Mouse (Mus musculus): ENCODE measurements around the gene Gpr153.

DNA sequence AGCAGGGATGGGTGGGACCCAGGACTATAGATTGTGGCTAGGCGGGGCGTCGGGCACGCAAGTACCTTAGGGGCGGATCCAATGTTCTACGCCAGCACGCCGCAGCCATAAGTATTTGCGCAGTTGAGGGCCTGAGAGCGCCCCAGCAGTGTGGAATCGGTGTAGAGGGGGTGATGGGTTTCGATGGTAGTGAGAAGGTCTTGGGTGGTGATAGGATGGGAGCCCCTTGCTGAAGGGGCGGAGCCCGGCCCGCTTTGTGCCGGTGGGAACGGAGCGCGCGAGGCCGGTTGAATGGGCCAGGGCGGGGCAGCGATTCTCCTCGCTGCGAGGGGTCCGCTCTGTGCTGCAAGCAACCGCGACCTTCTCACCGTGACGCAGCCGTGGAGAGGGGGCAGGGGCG lies 12.2 kb downstream of the Gpr153 start:
- TF ChIP-seq POLR2A (IDR thresholded peaks at IDR 0.05; ENCODE audit: borderline replicate concordance, low read depth, low read length) = no peak
- no peak for TF ChIP-seq CTCF (IDR thresholded peaks at IDR 0.05; ENCODE audit: low read depth, low read length)

All from bone marrow macrophage, adult 2 months (primary cell).